Mouse (Mus musculus): ENCODE data around the gene Rnf2.

The Rnf2 gene

GRCm38 (mm10) chr1:151500531-151501361 is at the start of gene Rnf2:
Rnf2 (minus strand) TSS chr1:151500955.
- DNase-seq: peak; percentile 93

DNA sequence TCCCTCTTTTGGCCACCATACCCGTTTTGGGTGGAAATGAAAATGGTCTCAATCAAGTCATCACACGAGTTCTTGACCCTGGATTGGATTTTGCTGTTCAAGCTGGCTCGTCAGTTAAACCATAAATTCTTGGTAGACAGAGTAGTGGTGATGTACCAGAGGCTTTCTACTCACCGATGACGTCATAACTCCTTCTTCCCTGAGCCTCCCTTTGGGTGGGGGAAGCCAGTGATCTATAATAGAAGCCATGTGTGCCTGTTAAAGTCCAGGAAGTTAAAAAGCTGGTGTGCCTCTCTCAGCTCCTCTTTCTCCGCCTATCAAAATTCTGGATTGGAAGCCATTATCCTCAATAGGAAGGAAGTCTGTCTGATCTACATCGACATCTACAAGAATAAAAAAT is 49.0 kb upstream of the Rnf2 start:
- no peak for DNase-seq

GRCm38 (mm10) chr1:151548896-151549610 is 48.3 kb upstream of the Rnf2 start:
- DNase-seq: peak; percentile 43

DNA sequence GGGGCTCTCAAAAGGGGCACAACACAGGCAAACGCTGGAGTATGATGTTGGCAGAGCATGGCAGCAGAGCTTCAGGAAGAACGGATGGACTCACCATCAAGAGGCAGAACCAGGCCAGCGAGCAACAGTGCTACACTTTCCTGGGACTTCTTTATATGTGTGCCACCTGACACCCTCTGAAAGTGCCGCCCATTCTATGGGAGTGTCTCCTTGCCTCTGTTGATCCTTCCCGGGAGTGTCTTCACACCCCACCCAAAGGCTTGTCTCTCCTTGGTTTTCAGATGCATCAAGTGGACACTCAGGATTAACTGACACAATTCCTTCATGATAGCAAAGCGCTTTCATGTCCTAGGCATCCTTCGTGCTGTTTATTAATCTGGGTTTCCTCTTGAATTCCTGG is 44.8 kb upstream of the Rnf2 start:
- DNase-seq: no peak

GRCm38 (mm10) chr1:151544581-151544980 is 43.8 kb upstream of the Rnf2 start:
- DNase-seq: no peak

DNA sequence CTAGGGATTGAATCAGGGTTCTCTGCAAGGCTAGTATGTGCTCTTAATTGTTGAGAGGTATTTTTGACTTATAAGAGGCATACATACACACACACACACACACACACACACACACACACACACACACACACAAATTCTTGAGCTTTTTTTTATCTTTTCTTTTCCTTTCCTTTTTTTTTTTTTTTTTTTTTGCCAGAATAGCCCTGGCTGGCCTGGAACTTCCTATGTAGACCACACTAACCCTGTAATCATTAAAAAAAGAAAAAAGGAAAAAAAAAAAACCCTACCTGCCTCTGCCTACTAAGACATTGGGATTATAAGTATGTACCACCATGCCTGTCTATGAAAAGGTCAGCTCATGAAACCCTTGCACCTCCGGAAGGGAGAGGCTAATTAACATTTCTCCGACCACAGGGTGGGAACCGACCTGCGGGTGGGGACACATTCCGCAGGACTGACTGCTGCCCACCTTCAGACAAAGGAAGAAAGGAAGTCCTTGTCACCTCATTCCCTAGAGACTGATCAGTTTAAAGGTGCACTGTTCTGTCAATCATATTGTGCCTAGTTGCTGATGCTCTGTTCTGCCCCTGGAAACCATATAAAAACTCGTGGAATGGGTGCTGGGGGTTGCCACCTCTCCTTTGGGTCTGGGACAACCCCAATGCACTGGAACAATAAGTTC is 43.2 kb upstream of the Rnf2 start:
- DNase-seq: no peak

DNA sequence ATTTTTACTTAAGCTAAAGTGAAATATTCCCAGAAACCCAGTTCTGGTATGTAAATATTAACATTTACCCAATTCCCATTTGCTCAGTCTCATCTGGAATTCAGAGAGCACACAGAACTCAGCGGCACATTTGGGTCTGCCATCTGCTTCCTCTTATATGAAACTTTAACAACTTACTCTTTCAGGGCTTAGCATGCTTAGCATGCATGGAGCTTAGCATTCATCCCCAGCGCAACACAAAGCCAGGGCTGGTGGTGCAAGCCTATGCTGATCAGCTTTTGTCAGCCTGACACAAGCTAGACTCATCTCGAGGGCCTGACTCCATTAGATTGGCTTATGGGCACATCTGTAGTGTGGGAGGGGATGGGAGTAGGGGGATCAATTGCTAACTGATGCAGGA is 25.9 kb upstream of the Rnf2 start:
- no peak for DNase-seq

- DNase-seq: no peak
Observed at GRCm38 (mm10) chr1:151517571-151518250, 17.0 kb upstream of the Rnf2 start.

GRCm38 (mm10) chr1:151516871-151517270 is 16.1 kb upstream of the Rnf2 start:
- DNase-seq: no peak

- no peak for DNase-seq
Observed at GRCm38 (mm10) chr1:151515733-151516132, 15.0 kb upstream of the Rnf2 start.

- DNase-seq: no peak
Observed at GRCm38 (mm10) chr1:151514119-151514518, 13.4 kb upstream of the Rnf2 start.

- no peak for DNase-seq
Observed at GRCm38 (mm10) chr1:151510811-151511210, 10.1 kb upstream of the Rnf2 start.

DNA sequence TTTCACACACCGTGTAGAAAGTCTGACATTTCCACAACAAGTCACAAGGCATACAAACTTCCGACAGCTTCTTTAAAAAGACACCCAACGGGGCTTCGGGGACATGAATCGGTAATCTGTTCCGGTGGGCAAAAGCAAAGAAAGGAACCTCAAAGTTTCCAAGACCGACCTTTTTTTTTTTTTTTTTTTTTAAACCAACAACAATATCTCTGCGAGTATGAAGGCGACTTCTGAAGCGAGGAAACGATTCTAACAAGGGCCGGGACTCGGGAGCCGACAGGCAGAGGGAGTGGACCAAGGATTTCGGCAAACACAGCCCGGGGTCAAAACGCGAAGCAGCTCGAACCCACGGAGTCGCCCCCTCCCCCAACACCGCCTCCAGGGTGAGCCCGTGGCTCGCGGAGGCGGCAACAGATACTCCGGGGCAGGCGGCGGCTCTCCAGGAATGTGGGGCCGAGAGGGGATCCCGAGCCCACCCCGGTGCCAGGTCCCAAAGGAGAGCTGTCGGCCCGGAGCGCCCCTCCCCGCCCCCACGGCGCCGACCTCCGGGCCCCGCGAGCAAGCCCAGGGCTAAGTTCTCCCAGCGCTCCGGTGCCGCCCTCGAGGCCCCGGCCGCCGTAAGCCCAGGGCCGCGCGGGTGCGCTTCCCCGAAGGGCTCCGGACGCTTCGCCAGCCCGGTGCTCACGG is 797 bp downstream of the Rnf2 start:
- peak; percentile 72 for DNase-seq

- DNase-seq: no peak
Observed at GRCm38 (mm10) chr1:151498381-151498780, 2.4 kb downstream of the Rnf2 start.

DNA sequence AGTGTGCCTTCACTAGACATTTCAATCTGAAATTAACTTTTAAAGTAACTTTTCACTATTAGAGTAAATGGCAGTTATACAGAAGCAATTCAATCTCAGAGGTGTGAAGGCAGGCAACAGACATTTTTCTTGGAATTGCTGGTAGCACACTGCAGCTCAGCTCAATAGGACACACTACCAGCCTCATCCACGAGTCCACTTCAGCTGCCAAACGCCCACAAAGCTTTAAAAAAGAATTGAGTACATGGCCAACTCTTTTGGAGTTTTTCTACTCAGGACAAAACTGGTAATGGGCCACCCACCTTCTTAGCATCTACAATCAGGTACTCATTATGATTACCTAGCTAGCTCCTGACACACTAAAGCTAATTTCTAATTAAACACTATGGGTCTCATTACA is 2.8 kb downstream of the Rnf2 start:
- DNase-seq: no peak

- peak; percentile 20 for DNase-seq
Observed at GRCm38 (mm10) chr1:151497028-151497427, 3.7 kb downstream of the Rnf2 start.

DNA sequence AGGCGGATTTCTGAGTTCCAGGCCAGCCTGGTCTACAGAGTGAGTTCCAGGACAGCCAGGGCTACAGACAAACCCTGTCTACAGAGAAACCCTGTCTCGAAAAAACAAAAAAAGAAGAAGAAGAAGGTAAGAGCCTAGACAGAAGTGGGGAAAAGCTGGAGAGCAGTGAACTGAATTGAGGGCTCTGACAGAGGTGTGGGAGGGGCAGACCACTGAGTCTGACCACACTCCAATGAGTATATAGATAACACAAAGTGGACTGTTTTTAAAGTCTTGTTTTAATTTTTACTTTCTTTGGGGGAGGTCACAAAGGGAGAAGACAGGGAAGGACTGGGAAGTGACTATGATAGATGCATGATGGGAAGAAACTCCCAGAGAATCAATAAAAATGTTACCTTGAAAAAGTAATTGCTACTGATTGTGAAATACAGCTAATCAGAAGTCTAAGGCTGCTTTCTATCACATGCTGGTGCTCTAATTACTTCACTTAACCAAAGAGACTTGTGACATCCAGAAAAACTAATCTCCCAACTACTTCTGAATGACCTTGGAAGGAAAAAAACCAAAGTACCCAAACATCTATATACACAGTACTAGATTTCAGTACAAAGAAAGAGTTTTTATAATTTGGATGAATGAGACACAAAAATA is 5.0 kb downstream of the Rnf2 start:
- no peak for DNase-seq

DNA sequence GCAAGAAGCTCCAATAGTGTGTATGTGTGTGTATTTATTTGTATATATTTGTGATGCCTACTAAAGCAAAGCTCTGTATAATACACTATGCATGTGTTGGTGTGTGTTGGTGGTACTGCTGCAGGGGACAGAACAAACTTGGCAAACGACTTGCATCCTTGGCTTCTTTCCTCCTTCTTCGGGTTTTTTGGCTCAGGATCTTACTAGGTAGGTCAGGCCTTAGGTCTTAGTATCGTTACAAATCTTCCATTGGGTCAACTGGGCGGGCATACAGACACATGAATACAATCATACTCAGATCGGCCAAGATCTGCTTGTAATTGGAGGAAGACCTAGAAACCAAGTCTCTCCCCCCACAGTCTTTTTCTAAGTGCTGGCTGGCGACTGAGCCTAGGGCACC is 6.0 kb downstream of the Rnf2 start:
- no peak for DNase-seq

DNA sequence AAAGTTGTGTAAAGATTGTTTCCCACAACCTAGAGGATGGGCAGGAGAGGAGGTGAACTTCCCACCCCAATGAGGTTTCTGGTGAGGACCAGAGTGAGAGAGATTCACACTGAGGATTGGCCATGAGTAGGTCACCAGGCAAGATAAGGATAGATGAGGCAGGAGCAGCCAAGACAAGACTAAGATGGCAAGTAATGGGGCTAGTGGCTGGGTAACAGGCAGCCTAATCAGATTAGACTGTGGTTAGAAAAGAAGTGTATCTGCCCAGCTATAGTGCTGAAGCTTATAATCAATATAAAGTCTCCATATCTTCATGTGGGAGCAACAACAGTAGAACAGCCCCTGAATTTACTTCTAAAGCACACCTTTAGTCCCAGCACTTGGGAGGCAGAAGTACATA is 6.9 kb downstream of the Rnf2 start:
- no peak for DNase-seq

DNA sequence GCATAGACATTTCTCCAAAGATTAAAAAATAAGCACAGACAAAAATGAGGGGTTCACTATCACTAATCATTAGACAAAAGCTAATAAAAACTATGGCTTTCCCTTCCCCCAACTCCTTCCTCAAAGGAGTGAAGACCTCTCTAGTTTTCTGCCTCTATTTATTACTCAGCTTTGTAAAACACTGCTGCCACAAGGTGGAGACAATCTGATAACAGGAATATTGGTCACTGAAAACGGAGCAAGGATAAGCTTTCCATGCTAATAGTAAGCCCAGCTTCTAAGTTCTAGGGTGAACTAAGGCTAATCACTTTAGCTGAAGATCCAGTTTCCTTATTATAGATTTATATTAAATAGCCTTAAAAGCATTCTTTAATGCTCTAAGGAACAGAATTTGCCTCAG is 8.3 kb downstream of the Rnf2 start:
- DNase-seq: no peak

DNA sequence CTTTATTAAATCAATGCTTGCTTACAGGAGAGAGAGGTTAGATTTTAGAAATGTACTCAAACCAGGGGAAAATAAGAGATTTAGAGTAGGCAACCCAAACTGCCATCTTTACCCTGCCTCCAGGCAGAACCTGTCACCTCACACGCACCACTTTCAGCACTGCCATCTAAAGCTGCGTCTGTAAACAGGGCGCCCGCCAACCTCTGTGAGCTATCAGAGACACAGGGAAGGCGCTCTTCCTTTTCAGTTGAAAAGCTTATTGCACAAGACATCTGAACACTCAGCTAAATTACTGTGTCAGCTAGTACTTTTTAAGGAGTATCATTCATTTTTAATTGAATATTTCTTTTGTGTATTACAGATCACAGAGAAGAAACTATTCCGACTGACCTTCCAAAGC is 10.9 kb downstream of the Rnf2 start:
- DNase-seq: no peak

- DNase-seq: no peak
Observed at GRCm38 (mm10) chr1:151484754-151485153, 16.0 kb downstream of the Rnf2 start.

All from kidney, adult 18-20 months (tissue).